Mouse (Mus musculus) heart, embryonic 13.5 days (tissue): Measurements from ENCODE around the gene Tmem135. TPM values are rescaled to one million over a fixed set of nuclear protein-coding genes. Genes with fewer than 3 reads are reported as not detected.

Experiments used
- ATAC-seq: fragments of 200-750 bp; cut with Nextera tagmentation; 2 replicates; pipeline ENCODE4 v1.8.0; 2017; ENCODE audit warnings: moderate TSS enrichment; ENCODE audit not compliant: insufficient number of reproducible peaks, low FRiP score, low TSS enrichment; ENCODE audit errors: extremely low read depth
- H3K27ac ChIP-seq: fragments of 300-500 bp; sonication (generic); replicated peaks from 2 replicates; pipeline ENCODE4 v1.5.1; 2015; ENCODE audit warnings: moderate library complexity, mild to moderate bottlenecking, inconsistent platforms
- H3K27me3 ChIP-seq: fragments of 300-500 bp; sonication (generic); replicated peaks from 2 replicates; pipeline ENCODE4 v1.6.1; 2015; ENCODE audit warnings: mild to moderate bottlenecking, inconsistent platforms
- H3K36me3 ChIP-seq: fragments of 300-500 bp; sonication (generic); 2 replicates; pipeline ENCODE4 v1.6.1; 2015; ENCODE audit warnings: mild to moderate bottlenecking, inconsistent platforms
- H3K4me1 ChIP-seq: fragments of 300-500 bp; sonication (generic); 2 replicates; pipeline ENCODE4 v1.6.1; 2015; ENCODE audit warnings: inconsistent platforms
- H3K4me2 ChIP-seq: fragments of 300-500 bp; sonication (generic); 2 replicates; pipeline ENCODE4 v1.6.1; 2015; ENCODE audit warnings: inconsistent platforms, mild to moderate bottlenecking, moderate library complexity
- H3K4me3 ChIP-seq: fragments of 300-500 bp; sonication (generic); 2 replicates; pipeline ENCODE4 v1.5.1; 2015; ENCODE audit warnings: moderate library complexity, mild to moderate bottlenecking, inconsistent platforms
- H3K9ac ChIP-seq: fragments of 300-500 bp; sonication (generic); 2 replicates; pipeline ENCODE4 v1.6.1; 2015; ENCODE audit warnings: inconsistent platforms, mild to moderate bottlenecking, moderate library complexity
- H3K9me3 ChIP-seq: fragments of 300-500 bp; sonication (generic); 2 replicates; pipeline ENCODE4 v1.6.1; 2016; ENCODE audit warnings: inconsistent platforms
- WGBS: fragments of 180-500 bp; shearing (Covaris S2); methylation state at CpG from one replicate; pipeline ENCODE4 v1.1.7; 2015; ENCODE audit warnings: mixed read lengths; 5-methylcytosine and 5-hydroxymethylcytosine counted together
- polyA plus RNA-seq: library from polyadenylated mRNA; unstranded; fragments of >200 nt; fragmentation: Nextera tagmentation; extraction: Ambion mirVana; gene quantifications from 2 replicates; pipeline ENCODE4 v1.2.1, GENCODE M21; 2015

The Tmem135 gene
- polyA plus RNA-seq, 1 experiment from 2014 or later = 21.7 TPM

DNA sequence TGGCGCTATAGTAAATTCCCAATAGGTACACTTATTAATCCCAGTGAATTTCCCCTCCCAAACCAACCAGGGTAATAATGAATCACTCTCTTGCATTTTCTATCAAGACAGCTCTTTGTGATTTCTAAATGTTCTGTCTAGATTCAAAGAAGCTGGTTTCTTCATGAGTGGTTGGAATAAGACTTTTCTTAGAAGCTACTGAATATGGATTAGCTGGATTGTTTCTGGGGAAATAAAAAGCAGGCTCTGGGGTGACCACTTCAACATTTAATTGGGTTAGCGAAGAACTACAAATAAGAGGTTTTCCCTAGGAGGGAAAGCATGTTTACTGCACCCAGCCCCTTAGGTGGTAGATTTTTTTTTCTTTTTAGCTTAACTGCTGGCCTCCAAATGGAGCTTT lies 3.3 kb downstream of the Tmem135 start:
- Histone ChIP-seq H3K4me1 (peaks cover 24% of the 10 kb centered on the region), H3K4me3 (no peak overlapping the region), H3K27ac (no peak overlapping the region), H3K36me3 (no peaks in the 10 kb centered on the region), H3K27me3 (no peaks in the 10 kb centered on the region), H3K9ac (no peak overlapping the region), H3K4me2 (no peak overlapping the region), H3K9me3 (no peaks in the 10 kb centered on the region)
- no peak for ATAC-seq
- 90% methylated on average over 2 of the region's 2 CpGs for WGBS

DNA sequence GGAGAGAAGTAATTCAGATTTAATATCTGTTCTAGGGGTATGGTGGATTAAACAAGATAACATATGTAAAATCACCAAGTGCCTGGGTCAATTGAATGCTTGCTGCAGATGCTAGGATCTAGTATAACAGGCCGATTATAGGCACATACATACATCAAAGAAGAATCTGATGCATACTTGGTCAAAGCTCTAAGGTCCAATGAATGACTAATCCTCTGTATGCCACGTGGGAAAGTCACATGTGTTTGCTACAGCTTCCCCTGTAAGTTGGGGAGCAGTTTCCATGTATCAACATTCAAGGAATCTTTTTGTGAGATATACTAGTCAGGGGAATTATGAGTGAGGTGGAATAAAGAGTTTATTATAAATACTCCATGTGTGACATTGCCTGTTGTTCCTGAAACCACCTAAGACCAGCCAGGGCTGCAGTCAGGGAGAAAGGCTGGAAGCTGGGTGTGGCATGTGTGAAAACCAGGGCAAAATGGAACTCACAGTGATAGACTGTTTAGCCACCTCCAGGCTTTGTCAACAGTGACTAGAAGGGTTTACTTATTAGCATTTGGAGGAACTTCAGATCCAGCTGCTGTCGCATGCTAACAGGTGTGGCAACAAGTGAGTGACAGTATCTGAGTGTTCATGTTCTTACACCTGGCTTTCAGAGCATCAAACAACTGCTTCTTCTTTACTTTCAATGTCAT lies 6.0 kb downstream of the Tmem135 start:
- WGBS = 75% methylated on average over 3 of the region's 3 CpGs
- no peak overlapping the region for H3K4me2 ChIP-seq
- no peak overlapping the region for H3K4me3 ChIP-seq
- peaks cover 20% of the 10 kb centered on the region for H3K4me1 ChIP-seq
- no peak overlapping the region for H3K27ac ChIP-seq
- no peak for ATAC-seq
- H3K27me3 ChIP-seq = no peaks in the 10 kb centered on the region
- H3K36me3 ChIP-seq = 0 out of 2 replicates have a peak, but pooled peaks cover 3% of the 10 kb centered on the region
- H3K9ac ChIP-seq = no peak overlapping the region
- no peaks in the 10 kb centered on the region for H3K9me3 ChIP-seq

DNA sequence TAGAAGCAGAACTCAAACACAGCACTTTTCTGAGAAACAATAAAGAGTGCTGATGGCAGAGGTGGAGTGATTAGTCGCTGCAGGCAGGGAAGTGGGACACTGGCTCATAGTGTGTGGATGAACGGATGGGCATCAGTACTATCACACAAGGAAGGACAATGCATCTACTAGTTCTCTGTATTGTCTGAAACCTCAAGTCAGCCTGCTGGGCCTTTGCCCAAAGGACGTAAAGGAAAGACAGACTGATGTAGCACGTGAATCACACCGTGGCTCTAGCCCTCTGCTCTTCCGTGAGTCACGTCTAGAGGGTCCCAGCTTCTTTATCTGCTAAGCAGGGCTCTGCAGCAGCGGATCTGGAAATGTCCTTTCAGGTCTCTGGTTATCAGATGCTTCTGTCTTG lies 7.6 kb downstream of the Tmem135 start:
- H3K4me3 ChIP-seq = no peak overlapping the region
- H3K9ac ChIP-seq = no peak overlapping the region
- 0 out of 2 replicates have a peak, but pooled peaks cover 3% of the 10 kb centered on the region for H3K36me3 ChIP-seq
- 42% methylated on average over 8 of the region's 8 CpGs for WGBS
- H3K4me1 ChIP-seq = peaks cover 18% of the 10 kb centered on the region
- no peaks in the 10 kb centered on the region for H3K27me3 ChIP-seq
- ATAC-seq = no peak
- no peak overlapping the region for H3K4me2 ChIP-seq
- no peak overlapping the region for H3K27ac ChIP-seq
- no peaks in the 10 kb centered on the region for H3K9me3 ChIP-seq

DNA sequence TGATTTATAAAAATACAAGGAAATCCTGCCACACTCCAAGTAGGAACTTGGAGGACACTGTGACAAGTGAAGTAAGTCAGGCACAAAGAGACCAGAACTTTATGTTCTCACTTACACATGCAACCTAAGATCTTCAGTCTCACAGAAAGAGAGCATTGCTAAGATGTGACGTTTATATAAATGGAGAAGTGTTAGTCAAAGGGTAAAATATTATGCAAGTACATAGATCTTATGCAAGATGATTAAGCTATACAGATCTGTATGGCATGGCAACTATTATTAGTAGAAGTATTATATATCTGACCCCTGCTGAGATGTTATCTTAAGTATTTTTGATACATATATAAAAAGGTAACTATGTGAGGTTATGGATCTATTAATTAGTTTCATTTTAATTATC lies 8.6 kb downstream of the Tmem135 start:
- Histone ChIP-seq H3K4me2 (no peak overlapping the region), H3K4me1 (peaks cover 13% of the 10 kb centered on the region), H3K27me3 (no peaks in the 10 kb centered on the region), H3K9me3 (no peaks in the 10 kb centered on the region), H3K36me3 (0 out of 2 replicates have a peak, but pooled peaks cover 3% of the 10 kb centered on the region), H3K27ac (no peak overlapping the region), H3K9ac (no peak overlapping the region), H3K4me3 (no peak overlapping the region)
- 76% methylated on average over 1 of the region's 1 CpGs for whole genome bisulfite sequencing
- ATAC-seq = no peak

DNA sequence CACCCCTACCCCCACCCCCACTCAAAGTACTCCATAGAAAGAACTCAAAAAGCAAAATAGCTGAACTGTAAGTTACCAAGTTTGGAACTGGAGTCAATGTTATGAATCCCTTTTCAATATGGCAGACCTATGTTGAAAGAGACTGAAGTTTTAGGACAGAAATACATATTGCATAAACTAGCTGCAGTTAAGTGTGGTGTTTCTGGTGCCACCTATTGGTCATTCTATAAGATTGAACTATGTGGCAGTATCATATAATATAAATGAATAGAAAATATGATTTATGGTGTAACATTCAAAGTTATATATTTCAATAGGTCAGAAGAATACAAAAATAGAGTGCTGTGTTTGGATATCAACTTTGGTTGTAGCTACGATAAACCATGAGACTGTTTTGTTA lies 11.2 kb downstream of the Tmem135 start:
- no peak for ATAC-seq
- Histone ChIP-seq H3K4me3 (no peak overlapping the region), H3K36me3 (0 out of 2 replicates have a peak, but pooled peaks cover 3% of the 10 kb centered on the region), H3K4me1 (peaks cover 23% of the 10 kb centered on the region), H3K9ac (no peak overlapping the region), H3K9me3 (no peaks in the 10 kb centered on the region), H3K27me3 (no peaks in the 10 kb centered on the region), H3K4me2 (no peak overlapping the region), H3K27ac (no peak overlapping the region)
- 96% methylated on average over 1 of the region's 1 CpGs for WGBS

DNA sequence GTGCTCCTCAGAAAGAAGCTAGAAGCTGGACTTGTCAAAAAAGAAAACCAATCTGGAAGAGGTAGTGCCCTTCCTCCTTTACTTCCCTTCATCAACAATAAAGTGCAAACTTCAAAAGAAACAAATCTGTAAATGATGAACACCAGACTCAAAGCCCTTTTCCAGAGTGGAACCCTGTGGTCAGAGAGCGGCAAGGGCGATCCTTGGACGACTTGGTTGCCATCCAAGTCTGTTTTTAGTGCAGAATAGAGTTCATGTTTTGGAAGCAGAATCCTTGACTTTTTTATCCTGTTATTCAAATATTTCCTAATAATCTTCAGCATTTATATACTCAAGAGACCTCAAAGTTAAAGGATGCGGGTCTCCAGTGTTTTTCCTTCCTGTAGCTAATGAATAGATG lies 11.6 kb downstream of the Tmem135 start:
- Histone ChIP-seq H3K4me3 (no peak overlapping the region), H3K36me3 (0 out of 2 replicates have a peak, but pooled peaks cover 3% of the 10 kb centered on the region), H3K27ac (no peak overlapping the region), H3K4me2 (no peak overlapping the region), H3K9me3 (no peaks in the 10 kb centered on the region), H3K27me3 (no peaks in the 10 kb centered on the region), H3K4me1 (peaks cover 25% of the 10 kb centered on the region), H3K9ac (no peak overlapping the region)
- no peak for ATAC-seq
- WGBS = 57% methylated on average over 4 of the region's 4 CpGs

DNA sequence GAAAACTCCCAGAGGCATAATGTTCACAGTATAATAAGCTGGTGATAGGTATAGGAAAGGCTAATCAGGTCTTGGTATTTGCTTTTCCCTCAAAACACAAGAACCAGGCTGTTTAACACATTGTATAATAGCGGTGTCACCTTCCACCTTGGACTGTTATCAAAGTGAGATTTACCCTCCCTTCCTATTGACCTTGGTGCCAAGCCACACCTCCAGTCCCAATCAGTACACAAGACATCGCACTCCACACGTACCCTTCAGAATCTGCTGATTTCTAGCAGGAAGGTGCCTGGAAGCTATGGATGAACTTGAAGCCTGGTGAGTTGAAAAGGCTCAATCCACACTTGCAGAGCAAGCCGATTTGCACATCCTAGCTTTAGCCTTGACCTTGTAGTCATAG lies 12.2 kb downstream of the Tmem135 start:
- Histone ChIP-seq H3K36me3 (0 out of 2 replicates have a peak, but pooled peaks cover 3% of the 10 kb centered on the region), H3K9me3 (no peaks in the 10 kb centered on the region), H3K9ac (no peak overlapping the region), H3K27me3 (no peaks in the 10 kb centered on the region), H3K4me2 (no peak overlapping the region), H3K27ac (no peak overlapping the region), H3K4me1 (peaks cover 31% of the 10 kb centered on the region), H3K4me3 (no peak overlapping the region)
- WGBS = 52% methylated on average over 4 of the region's 4 CpGs
- ATAC-seq = no peak

DNA sequence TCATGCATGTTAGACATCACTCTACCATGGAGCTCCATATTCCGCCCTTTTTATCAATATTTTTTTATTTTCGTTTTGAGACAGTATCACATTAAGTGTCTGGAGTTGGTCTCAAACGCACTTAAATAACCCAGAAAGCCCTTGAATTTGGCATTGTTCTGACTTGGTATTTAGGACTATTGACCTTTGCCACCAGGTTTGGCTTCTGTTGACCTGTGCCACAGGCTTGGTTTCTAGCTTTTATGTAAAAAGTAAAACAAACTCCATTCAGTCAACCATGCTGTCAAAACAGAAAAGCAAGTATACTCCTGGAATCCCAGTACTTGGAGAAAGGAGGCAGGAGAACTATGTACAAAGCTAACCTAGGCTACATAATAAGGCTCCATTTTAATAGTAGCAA lies 12.7 kb downstream of the Tmem135 start:
- whole genome bisulfite sequencing = 86% methylated on average over 3 of the region's 3 CpGs

DNA sequence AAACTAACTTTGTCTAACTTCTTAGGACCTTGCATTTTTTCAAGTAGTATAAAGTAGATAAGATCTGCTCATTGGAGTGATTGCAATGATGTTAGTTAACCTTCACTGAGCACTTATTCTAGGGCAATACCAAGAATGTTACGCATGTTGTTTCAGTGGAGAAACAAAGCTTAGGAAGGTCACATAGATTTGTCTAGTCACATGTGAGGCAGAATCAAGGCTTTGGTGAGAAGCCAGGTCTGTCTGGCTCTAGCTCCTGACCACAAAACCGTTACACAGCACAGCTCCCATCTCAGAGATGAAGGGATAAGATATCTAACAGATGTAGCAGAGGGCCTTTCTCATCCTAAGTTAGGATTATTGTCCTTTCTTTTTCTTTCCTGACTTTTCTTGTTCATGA lies 13.4 kb downstream of the Tmem135 start:
- no peak for ATAC-seq
- H3K27me3 ChIP-seq = no peaks in the 10 kb centered on the region
- no peak overlapping the region for H3K4me3 ChIP-seq
- 72% methylated on average over 2 of the region's 2 CpGs for WGBS
- no peak overlapping the region for H3K4me2 ChIP-seq
- H3K4me1 ChIP-seq = peaks cover 42% of the 10 kb centered on the region
- no peak overlapping the region for H3K27ac ChIP-seq
- H3K9ac ChIP-seq = no peak overlapping the region
- 0 out of 2 replicates have a peak, but pooled peaks cover 3% of the 10 kb centered on the region for H3K36me3 ChIP-seq
- no peaks in the 10 kb centered on the region for H3K9me3 ChIP-seq

More for the DNA sequence above, 12.7 kb downstream of the Tmem135 start:
- Histone ChIP-seq H3K4me2 (no peak overlapping the region), H3K36me3 (0 out of 2 replicates have a peak, but pooled peaks cover 3% of the 10 kb centered on the region), H3K9me3 (no peaks in the 10 kb centered on the region), H3K9ac (no peak overlapping the region), H3K4me3 (no peak overlapping the region), H3K27me3 (no peaks in the 10 kb centered on the region), H3K4me1 (peaks cover 36% of the 10 kb centered on the region), H3K27ac (no peak overlapping the region)
- ATAC-seq = no peak

DNA sequence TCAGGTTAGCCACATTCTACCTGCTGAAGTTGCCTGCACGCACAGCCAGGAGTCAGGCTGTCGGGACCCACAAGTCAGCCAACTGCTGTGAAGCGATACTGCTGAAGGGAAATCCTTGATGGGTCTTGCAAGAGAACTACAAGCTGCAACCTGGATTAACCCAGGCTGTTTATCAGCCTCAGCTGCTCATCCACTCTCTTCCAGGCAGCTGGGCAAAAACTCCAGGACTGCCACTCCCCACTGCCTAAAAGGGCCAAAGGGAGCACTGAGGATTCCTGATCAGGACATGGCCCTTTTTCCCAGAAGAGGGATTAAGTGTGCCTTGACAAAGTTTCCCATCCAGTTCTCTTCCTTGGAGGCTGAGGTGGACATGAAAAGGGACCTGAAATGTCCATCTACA lies 15.0 kb downstream of the Tmem135 start:
- Histone ChIP-seq H3K9me3 (no peaks in the 10 kb centered on the region), H3K36me3 (no peaks in the 10 kb centered on the region), H3K27ac (no peak overlapping the region), H3K9ac (no peak overlapping the region), H3K4me2 (no peak overlapping the region), H3K4me3 (no peak overlapping the region), H3K4me1 (peaks cover 42% of the 10 kb centered on the region), H3K27me3 (no peaks in the 10 kb centered on the region)
- no peak for ATAC-seq
- 66% methylated on average over 3 of the region's 3 CpGs for WGBS

DNA sequence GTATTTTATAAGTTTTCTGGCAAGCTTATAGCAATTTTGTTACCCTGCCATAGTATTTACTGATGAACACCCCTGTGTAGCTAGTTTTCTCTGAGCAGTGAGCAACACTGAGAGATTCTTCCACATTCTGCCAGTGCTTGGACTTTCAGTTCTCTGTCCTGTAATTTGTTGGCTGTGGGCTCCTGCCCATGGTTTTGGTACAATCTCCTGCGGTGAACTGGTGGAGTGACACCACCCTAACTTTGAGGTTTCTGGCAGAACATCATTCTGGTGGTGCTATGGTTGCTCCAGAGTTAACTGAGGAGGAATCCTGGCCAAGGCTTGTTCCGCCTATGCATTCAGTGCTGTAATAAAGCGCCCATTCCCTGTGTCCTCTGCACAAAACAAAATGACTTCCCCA lies 21.1 kb downstream of the Tmem135 start:
- 88% methylated on average over 3 of the region's 3 CpGs for WGBS
- Histone ChIP-seq H3K27ac (no peak overlapping the region), H3K4me2 (no peak overlapping the region), H3K9me3 (no peaks in the 10 kb centered on the region), H3K4me1 (peaks cover 25% of the 10 kb centered on the region), H3K4me3 (no peak overlapping the region), H3K36me3 (no peaks in the 10 kb centered on the region), H3K27me3 (no peaks in the 10 kb centered on the region), H3K9ac (no peak overlapping the region)
- ATAC-seq = no peak
